Mouse (Mus musculus): ENCODE data around the gene Parp2.

Parp2 gene

GRCm38 (mm10) chr14:50807487-50808072 lies at the start of gene Parp2, which contains the start of gene Ccnb1ip1:
Parp2 (plus strand) TSS chr14:50807841.
Ccnb1ip1 (minus strand) TSS chr14:50807732.
- in situ Hi-C loops (cut with MboI; ENCODE audit: low pct_unique_long_range_greater_than_20kb in 1 of 2, low sequenced_read_pairs in 2 of 2, unreplicated experiment in 1 of 2): loop anchor here (5.0 to 10.0 kb wide), 2 partner anchors 260 to 277 kb away; no protein-coding TSS in a partner anchor

GRCm38 (mm10) chr14:50758416-50759085 lies 49.1 kb upstream of the Parp2 start:
- in situ Hi-C loops (cut with MboI; ENCODE audit: low pct_unique_long_range_greater_than_20kb in 1 of 2, low sequenced_read_pairs in 2 of 2, unreplicated experiment in 1 of 2): loop anchor here in 1 of 2 experiments (25.0 kb wide), 2 partner anchors 396 to 896 kb away; partner anchors contain the start of gene Tlr11

GRCm38 (mm10) chr14:50765736-50766135 lies 41.9 kb upstream of the Parp2 start:
- in situ Hi-C loops (cut with MboI; ENCODE audit: low pct_unique_long_range_greater_than_20kb in 1 of 2, low sequenced_read_pairs in 2 of 2, unreplicated experiment in 1 of 2): loop anchor here in 1 of 2 experiments (25.0 kb wide), 2 partner anchors 403 to 903 kb away; partner anchors contain the start of gene Tlr11

- in situ Hi-C loops (cut with MboI; ENCODE audit: low pct_unique_long_range_greater_than_20kb in 1 of 2, low sequenced_read_pairs in 2 of 2, unreplicated experiment in 1 of 2): loop anchor here in 1 of 2 experiments (25.0 kb wide), 2 partner anchors 409 to 909 kb away; partner anchors contain the start of gene Tlr11
Observed at GRCm38 (mm10) chr14:50771342-50771741, 36.3 kb upstream of the Parp2 start.

- in situ Hi-C loops (cut with MboI; ENCODE audit: low pct_unique_long_range_greater_than_20kb in 1 of 2, low sequenced_read_pairs in 2 of 2, unreplicated experiment in 1 of 2): loop anchor here in 1 of 2 experiments (25.0 kb wide), 1 partner anchor 720 kb away; no protein-coding TSS in a partner anchor
Observed at GRCm38 (mm10) chr14:50782166-50782565, 25.5 kb upstream of the Parp2 start.

GRCm38 (mm10) chr14:50784391-50785250 lies 23.0 kb upstream of the Parp2 start:
- in situ Hi-C loops (cut with MboI; ENCODE audit: low pct_unique_long_range_greater_than_20kb in 1 of 2, low sequenced_read_pairs in 2 of 2, unreplicated experiment in 1 of 2): loop anchor here in 1 of 2 experiments (25.0 kb wide), 1 partner anchor 722 kb away; no protein-coding TSS in a partner anchor

GRCm38 (mm10) chr14:50785251-50785637 lies 22.4 kb upstream of the Parp2 start, which contains the start of gene Ttc5:
Ttc5 (minus strand) TSS chr14:50785519.
- in situ Hi-C loops (cut with MboI; ENCODE audit: low pct_unique_long_range_greater_than_20kb in 1 of 2, low sequenced_read_pairs in 2 of 2, unreplicated experiment in 1 of 2): loop anchor here in 1 of 2 experiments (25.0 kb wide), 1 partner anchor 723 kb away; no protein-coding TSS in a partner anchor

- in situ Hi-C loops (cut with MboI; ENCODE audit: low pct_unique_long_range_greater_than_20kb in 1 of 2, low sequenced_read_pairs in 2 of 2, unreplicated experiment in 1 of 2): loop anchor here in 1 of 2 experiments (25.0 kb wide), 1 partner anchor 726 kb away; no protein-coding TSS in a partner anchor
Observed at GRCm38 (mm10) chr14:50788157-50788556, 19.5 kb upstream of the Parp2 start.

- in situ Hi-C loops (cut with MboI; ENCODE audit: low pct_unique_long_range_greater_than_20kb in 1 of 2, low sequenced_read_pairs in 2 of 2, unreplicated experiment in 1 of 2): loop anchor here in 1 of 2 experiments (25.0 kb wide), 1 partner anchor 733 kb away; no protein-coding TSS in a partner anchor
Observed at GRCm38 (mm10) chr14:50795261-50795935, 12.2 kb upstream of the Parp2 start.

- in situ Hi-C loops (cut with MboI; ENCODE audit: low pct_unique_long_range_greater_than_20kb in 1 of 2, low sequenced_read_pairs in 2 of 2, unreplicated experiment in 1 of 2): loop anchor here in 1 of 2 experiments (25.0 kb wide), 1 partner anchor 734 kb away; no protein-coding TSS in a partner anchor
Observed at GRCm38 (mm10) chr14:50795965-50796364, 11.7 kb upstream of the Parp2 start.

- in situ Hi-C loops (cut with MboI; ENCODE audit: low pct_unique_long_range_greater_than_20kb in 1 of 2, low sequenced_read_pairs in 2 of 2, unreplicated experiment in 1 of 2): loop anchor here in 1 of 2 experiments (25.0 kb wide), 1 partner anchor 734 kb away; no protein-coding TSS in a partner anchor
Observed at GRCm38 (mm10) chr14:50796464-50796863, 11.2 kb upstream of the Parp2 start.

- in situ Hi-C loops (cut with MboI; ENCODE audit: low pct_unique_long_range_greater_than_20kb in 1 of 2, low sequenced_read_pairs in 2 of 2, unreplicated experiment in 1 of 2): loop anchor here in 1 of 2 experiments (25.0 kb wide), 1 partner anchor 736 kb away; no protein-coding TSS in a partner anchor
Observed at GRCm38 (mm10) chr14:50798512-50798911, 9.1 kb upstream of the Parp2 start.

- in situ Hi-C loops (cut with MboI; ENCODE audit: low pct_unique_long_range_greater_than_20kb in 1 of 2, low sequenced_read_pairs in 2 of 2, unreplicated experiment in 1 of 2): loop anchor here in 1 of 2 experiments (10.0 to 25.0 kb wide), 2 partner anchors 285 to 737 kb away; no protein-coding TSS in a partner anchor
Observed at GRCm38 (mm10) chr14:50799502-50800259, 8.0 kb upstream of the Parp2 start.

- in situ Hi-C loops (cut with MboI; ENCODE audit: low pct_unique_long_range_greater_than_20kb in 1 of 2, low sequenced_read_pairs in 2 of 2, unreplicated experiment in 1 of 2): loop anchor here in 1 of 2 experiments (10.0 kb wide), 1 partner anchor 282 kb away; no protein-coding TSS in a partner anchor
Observed at GRCm38 (mm10) chr14:50802441-50802840, 5.2 kb upstream of the Parp2 start.

GRCm38 (mm10) chr14:50802843-50803562 lies 4.6 kb upstream of the Parp2 start:
- in situ Hi-C loops (cut with MboI; ENCODE audit: low pct_unique_long_range_greater_than_20kb in 1 of 2, low sequenced_read_pairs in 2 of 2, unreplicated experiment in 1 of 2): loop anchor here in 1 of 2 experiments (10.0 kb wide), 1 partner anchor 282 kb away; no protein-coding TSS in a partner anchor

- in situ Hi-C loops (cut with MboI; ENCODE audit: low pct_unique_long_range_greater_than_20kb in 1 of 2, low sequenced_read_pairs in 2 of 2, unreplicated experiment in 1 of 2): loop anchor here (5.0 to 10.0 kb wide), 2 partner anchors 263 to 280 kb away; no protein-coding TSS in a partner anchor
Observed at GRCm38 (mm10) chr14:50804683-50805082, 3.0 kb upstream of the Parp2 start.

All from mouse embryonic stem cell (cell line).